Mouse (Mus musculus): ENCODE data around the gene Cntn4. TPM values are rescaled to one million over a fixed set of nuclear protein-coding genes. Genes with fewer than 3 reads are reported as not detected.
"Not testable (repeated sequence)": the region's sequence is repeated elsewhere in the genome, so short reads cannot be mapped to it uniquely, and the experiment has no call there.

The Cntn4 gene
- polyA plus RNA-seq, 1 experiment, result not detected

DNA sequence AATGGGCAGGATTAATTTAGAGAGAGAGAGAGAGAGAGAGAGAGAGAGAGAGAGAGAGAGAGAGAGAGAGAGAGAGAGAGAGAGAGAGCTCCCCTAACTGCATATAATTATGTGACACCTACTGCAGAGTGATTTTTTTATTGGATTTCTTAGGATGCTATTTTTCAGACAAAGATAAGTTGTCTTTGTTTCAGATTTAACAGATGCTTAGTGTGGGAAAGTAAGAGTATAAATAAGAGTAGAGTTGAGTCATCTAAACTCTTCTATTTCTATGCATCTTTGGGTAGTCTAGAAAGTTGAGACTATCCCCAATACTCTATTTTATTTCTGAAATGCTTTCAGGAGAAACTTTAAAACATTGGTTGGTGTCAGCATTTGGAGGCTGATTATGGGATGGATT, 660.4 kb downstream of the Cntn4 start:
- TF ChIP-seq POLR2A (IDR thresholded peaks at IDR 0.05; ENCODE audit: low read depth, low read length) (no peak), CTCF (conservative IDR thresholded peaks at IDR 0.05; ENCODE audit: insufficient read depth, insufficient read length, low read depth, low read length) (no peak)
- Histone ChIP-seq H3K4me3 (ENCODE audit: insufficient read depth, low read depth, low read length) (no peak overlapping the region), H3K36me3 (ENCODE audit: control insufficient read depth, insufficient read depth, low read length) (no peaks in the 10 kb centered on the region), H3K27me3 (replicated peaks; ENCODE audit: control insufficient read depth, insufficient read depth, low read length) (no peaks in the 10 kb centered on the region), H3K4me1 (ENCODE audit: control insufficient read depth, insufficient read depth, low read length) (no peaks in the 10 kb centered on the region), H3K27ac (ENCODE audit: insufficient read depth, low read depth, low read length) (no peak overlapping the region)
- DNase-seq, result no peak

DNA sequence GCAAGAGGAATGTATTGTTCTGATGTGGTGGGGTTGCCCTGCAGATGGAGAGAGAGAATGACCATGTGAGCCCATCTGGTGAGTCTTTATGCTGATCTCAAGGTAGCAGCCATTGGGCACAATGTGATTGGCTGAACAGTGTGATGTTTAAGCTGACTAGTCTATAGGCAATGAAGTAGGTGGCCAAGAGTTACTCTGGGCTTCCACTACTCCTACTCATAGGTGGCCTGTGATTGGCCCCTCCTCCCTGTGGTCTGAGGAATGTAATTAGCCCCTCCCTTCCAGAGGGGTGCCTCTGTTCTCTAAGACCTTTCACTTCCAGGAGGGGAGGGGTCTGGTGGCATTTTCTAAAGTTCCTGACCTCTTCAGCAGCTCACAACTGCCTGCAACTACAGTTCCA, 663.7 kb downstream of the Cntn4 start:
- no peak for TF ChIP-seq CTCF (conservative IDR thresholded peaks at IDR 0.05; ENCODE audit: insufficient read depth, insufficient read length, low read depth, low read length)
- no peak for TF ChIP-seq POLR2A (IDR thresholded peaks at IDR 0.05; ENCODE audit: low read depth, low read length)
- no peaks in the 10 kb centered on the region for H3K4me1 ChIP-seq (ENCODE audit: control insufficient read depth, insufficient read depth, low read length)
- H3K36me3 ChIP-seq (ENCODE audit: control insufficient read depth, insufficient read depth, low read length), result no peaks in the 10 kb centered on the region
- DNase-seq, result no peak
- no peak overlapping the region for H3K4me3 ChIP-seq (ENCODE audit: insufficient read depth, low read depth, low read length)
- no peak overlapping the region for H3K27ac ChIP-seq (ENCODE audit: insufficient read depth, low read depth, low read length)
- no peaks in the 10 kb centered on the region for H3K27me3 ChIP-seq (replicated peaks; ENCODE audit: control insufficient read depth, insufficient read depth, low read length)

DNA sequence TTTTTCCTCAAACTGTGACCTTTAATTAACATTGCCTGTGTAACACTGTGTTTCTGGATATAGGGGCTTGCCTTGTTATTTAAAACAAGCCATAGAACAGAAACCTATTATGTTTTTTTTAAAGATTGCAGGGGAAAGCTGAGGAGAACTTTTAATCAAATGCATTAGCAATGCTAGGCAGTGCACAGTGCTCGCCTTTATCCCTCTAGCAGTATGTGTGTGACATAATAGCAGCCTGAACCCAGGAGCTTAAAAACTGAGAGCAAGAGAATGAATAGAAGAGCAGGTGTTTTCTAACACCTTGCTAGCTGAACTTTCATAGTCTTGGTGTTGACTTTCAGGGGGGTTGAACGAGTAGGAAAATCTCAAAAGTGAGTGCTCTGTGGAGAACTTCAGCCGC, 672.6 kb downstream of the Cntn4 start:
- no peaks in the 10 kb centered on the region for H3K4me1 ChIP-seq (ENCODE audit: control insufficient read depth, insufficient read depth, low read length)
- no peak overlapping the region for H3K4me3 ChIP-seq (ENCODE audit: insufficient read depth, low read depth, low read length)
- no peak for DNase-seq
- H3K27ac ChIP-seq (ENCODE audit: insufficient read depth, low read depth, low read length), result no peak overlapping the region
- 37% methylated on average over 3 of the region's 3 CpGs for WGBS
- H3K27me3 ChIP-seq (replicated peaks; ENCODE audit: control insufficient read depth, insufficient read depth, low read length), result no peaks in the 10 kb centered on the region
- TF ChIP-seq CTCF (conservative IDR thresholded peaks at IDR 0.05; ENCODE audit: insufficient read depth, insufficient read length, low read depth, low read length) (no peak), POLR2A (IDR thresholded peaks at IDR 0.05; ENCODE audit: low read depth, low read length) (no peak)
- H3K36me3 ChIP-seq (ENCODE audit: control insufficient read depth, insufficient read depth, low read length), result no peaks in the 10 kb centered on the region

DNA sequence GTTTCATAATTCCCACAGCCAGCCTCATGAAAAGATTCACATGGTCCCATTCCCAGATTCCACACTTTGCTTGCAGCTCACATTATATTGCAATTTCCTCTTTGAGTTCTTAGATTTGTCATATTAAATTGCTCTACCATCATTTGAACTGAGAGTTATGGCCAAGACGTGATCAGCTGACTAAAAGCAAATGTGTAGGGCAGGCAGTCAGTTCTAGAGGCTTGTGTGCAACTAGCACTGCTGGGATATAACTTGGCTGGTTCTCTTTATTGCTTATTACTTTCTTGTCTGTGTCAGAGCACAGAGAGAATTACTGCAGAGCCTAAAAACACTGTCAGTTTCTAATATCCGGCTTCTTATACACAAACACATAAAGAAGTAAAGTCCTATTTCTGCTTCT, 673.9 kb downstream of the Cntn4 start:
- DNase-seq, result no peak
- Histone ChIP-seq H3K27ac (ENCODE audit: insufficient read depth, low read depth, low read length) (no peak overlapping the region), H3K4me1 (ENCODE audit: control insufficient read depth, insufficient read depth, low read length) (no peaks in the 10 kb centered on the region), H3K4me3 (ENCODE audit: insufficient read depth, low read depth, low read length) (no peak overlapping the region), H3K36me3 (ENCODE audit: control insufficient read depth, insufficient read depth, low read length) (no peaks in the 10 kb centered on the region), H3K27me3 (replicated peaks; ENCODE audit: control insufficient read depth, insufficient read depth, low read length) (no peaks in the 10 kb centered on the region)
- WGBS, result 64% methylated on average over 2 of the region's 2 CpGs
- TF ChIP-seq POLR2A (IDR thresholded peaks at IDR 0.05; ENCODE audit: low read depth, low read length) (no peak), CTCF (conservative IDR thresholded peaks at IDR 0.05; ENCODE audit: insufficient read depth, insufficient read length, low read depth, low read length) (no peak)

DNA sequence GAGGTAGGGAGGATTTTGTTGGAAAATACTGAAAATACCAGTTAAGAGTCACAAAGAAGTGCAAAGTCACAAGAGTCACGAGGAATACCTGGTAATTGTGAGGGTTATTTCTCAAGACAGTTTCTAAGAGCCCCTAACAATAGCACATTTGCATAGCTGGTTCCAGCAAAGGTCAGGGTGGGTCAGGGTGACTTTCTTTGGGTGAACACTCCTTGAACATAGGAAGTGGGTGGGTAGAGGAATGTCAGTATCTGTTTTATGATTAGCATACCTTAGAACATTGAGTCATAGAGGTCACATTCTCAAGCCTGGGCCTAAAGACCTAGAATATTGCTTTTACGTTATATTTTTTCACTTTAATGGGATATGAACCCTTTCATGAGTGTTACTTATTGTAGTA, 681.3 kb downstream of the Cntn4 start:
- 73% methylated on average over 2 of the region's 2 CpGs for WGBS
- H3K27me3 ChIP-seq (replicated peaks; ENCODE audit: control insufficient read depth, insufficient read depth, low read length), result not testable (repeated sequence)

DNA sequence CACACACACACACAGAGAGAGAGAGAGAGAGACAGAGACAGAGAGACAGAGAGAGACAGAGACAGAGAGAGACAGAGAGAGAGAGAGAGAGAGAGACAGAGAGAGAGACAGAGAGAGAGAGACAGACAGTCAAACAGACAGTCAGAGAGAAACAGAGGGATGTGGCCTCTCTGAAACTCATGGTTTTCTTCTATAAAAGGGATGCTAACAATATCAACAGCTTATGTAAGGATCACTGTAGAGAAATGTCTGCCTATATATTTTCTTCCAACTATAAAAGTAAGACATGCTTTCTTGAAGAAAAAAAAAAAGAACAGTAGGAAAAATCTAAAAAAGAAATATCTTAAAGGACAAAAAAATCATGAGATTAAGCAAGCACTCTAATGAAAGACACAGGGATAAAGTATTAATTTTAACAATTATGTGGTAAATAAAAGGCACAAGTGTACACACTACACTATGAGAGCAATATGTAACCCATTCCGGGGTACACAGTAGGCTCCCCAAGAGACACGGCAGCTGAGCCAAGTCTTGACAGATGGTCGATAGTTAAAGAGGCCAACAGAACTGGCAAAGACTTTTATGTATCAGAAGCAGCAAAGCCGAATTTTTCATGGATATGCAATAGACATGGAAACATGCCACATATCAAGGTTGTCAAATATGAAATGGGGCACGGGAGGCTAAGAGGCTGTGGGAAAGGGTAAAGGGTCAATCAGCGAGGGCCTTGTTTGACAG, 704.0 kb downstream of the Cntn4 start:
- WGBS, result 72% methylated on average over 6 of the region's 6 CpGs
- H3K4me3 ChIP-seq (ENCODE audit: insufficient read depth, low read depth, low read length), result no peak overlapping the region
- no peaks in the 10 kb centered on the region for H3K36me3 ChIP-seq (ENCODE audit: control insufficient read depth, insufficient read depth, low read length)
- DNase-seq, result no peak
- no peaks in the 10 kb centered on the region for H3K27me3 ChIP-seq (replicated peaks; ENCODE audit: control insufficient read depth, insufficient read depth, low read length)
- no peaks in the 10 kb centered on the region for H3K4me1 ChIP-seq (ENCODE audit: control insufficient read depth, insufficient read depth, low read length)
- H3K27ac ChIP-seq (ENCODE audit: insufficient read depth, low read depth, low read length), result no peak overlapping the region
- TF ChIP-seq POLR2A (IDR thresholded peaks at IDR 0.05; ENCODE audit: low read depth, low read length), result no peak
- no peak for TF ChIP-seq CTCF (conservative IDR thresholded peaks at IDR 0.05; ENCODE audit: insufficient read depth, insufficient read length, low read depth, low read length)

More for the DNA sequence above, 681.3 kb downstream of the Cntn4 start:
- H3K27ac ChIP-seq (ENCODE audit: insufficient read depth, low read depth, low read length); DNase-seq; H3K36me3 ChIP-seq (ENCODE audit: control insufficient read depth, insufficient read depth, low read length); H3K4me3 ChIP-seq (ENCODE audit: insufficient read depth, low read depth, low read length); H3K4me1 ChIP-seq (ENCODE audit: control insufficient read depth, insufficient read depth, low read length): not testable (repeated sequence)

DNA sequence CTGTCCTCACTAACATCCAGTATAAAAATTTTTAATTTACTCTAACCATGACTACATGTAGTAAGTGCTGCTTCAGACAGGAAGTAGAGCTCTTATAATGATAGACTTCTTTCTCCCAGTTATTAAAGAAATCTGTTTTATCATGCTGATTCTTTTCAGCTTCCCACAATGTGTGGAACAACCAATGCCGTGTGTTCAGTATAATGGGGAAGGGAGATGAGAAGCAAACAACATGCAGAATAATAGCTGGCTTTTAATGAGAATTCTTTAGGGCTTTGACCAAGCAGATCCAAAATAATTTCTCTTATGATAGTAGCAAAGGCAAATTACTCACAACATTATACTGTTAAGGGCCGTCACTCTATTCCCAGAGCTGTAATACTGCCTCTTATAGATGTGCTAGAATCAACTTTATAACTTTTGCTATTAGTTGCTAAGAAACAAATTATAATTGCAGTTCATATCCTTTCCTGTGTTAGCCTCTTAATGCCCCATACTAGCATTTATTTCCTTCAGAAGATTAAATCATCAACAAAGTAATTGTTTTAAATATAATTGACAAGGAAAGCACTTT, 710.5 kb downstream of the Cntn4 start:
- TF ChIP-seq CTCF (conservative IDR thresholded peaks at IDR 0.05; ENCODE audit: insufficient read depth, insufficient read length, low read depth, low read length) (no peak), POLR2A (IDR thresholded peaks at IDR 0.05; ENCODE audit: low read depth, low read length) (no peak)
- H3K36me3 ChIP-seq (ENCODE audit: control insufficient read depth, insufficient read depth, low read length), result no peaks in the 10 kb centered on the region
- no peaks in the 10 kb centered on the region; the same call in 1 of the 2 replicates for H3K27me3 ChIP-seq (replicated peaks; ENCODE audit: control insufficient read depth, insufficient read depth, low read length)
- 81% methylated on average over 2 of the region's 2 CpGs for WGBS
- H3K27ac ChIP-seq (ENCODE audit: insufficient read depth, low read depth, low read length), result no peak overlapping the region
- no peak for DNase-seq
- no peaks in the 10 kb centered on the region for H3K4me1 ChIP-seq (ENCODE audit: control insufficient read depth, insufficient read depth, low read length)
- no peak overlapping the region for H3K4me3 ChIP-seq (ENCODE audit: insufficient read depth, low read depth, low read length)
